Mouse (Mus musculus) frontal cortex, adult (tissue): Measurements from ENCODE around the gene Slc13a2.

Experiments
- ATAC-seq: cut with Nextera tagmentation; 2 replicates; pipeline ENCODE4 v1.9.2; 2017; ENCODE audit warnings: mild to moderate bottlenecking, moderate library complexity, mixed read lengths; ENCODE audit not compliant: low TSS enrichment

The Slc13a2 gene

GRCm38 (mm10) chr11:78354905-78355304 is 67.1 kb downstream of the Slc13a2 start:
- ATAC-seq, result no peak

- no peak for ATAC-seq
Measured at GRCm38 (mm10) chr11:78353081-78353480, 68.9 kb downstream of the Slc13a2 start.

DNA sequence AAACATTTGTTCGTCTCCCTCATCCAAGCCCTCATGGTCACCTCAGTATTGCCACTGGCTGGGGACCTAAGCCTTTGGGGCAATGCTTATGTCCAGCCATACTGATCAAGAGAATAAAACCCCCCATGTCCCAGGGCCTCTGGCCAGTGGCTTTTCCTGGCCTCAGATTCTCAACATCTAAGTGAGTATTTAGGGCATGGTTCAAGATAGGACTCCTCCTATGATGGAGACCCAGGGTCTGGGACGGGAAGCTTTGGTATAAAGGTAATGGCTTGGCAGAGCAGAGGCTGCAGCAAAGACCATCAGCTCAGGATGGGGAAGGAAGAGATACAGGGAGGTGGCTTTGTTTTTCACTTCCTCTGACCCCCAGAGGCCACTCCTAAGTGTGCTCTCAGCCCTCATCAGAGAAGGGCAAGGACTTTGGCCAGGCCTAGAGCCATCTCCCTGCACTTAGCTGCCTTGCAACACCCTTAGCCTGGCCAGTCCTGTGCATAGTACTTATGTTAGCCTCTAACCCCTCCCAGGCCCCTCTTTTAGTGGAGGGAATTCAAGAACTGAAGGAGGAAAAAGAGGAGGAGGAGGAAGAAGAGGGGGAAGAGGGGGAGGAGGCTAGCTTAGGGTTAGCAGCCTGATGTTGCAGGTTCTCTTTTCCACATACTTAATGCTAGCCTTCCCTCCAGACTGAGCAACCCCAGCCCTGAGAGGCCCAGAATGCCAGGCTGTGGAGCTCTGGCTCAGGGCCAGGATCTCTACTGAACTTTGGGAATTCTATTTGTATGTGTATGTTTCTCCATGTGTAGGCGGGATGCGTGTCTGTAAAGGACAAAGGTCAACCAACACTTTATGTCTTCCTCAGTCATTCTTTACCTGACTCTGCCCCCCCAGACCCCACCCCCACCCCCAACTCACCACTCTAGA is 72.3 kb downstream of the Slc13a2 start:
- ATAC-seq, result no peak

DNA sequence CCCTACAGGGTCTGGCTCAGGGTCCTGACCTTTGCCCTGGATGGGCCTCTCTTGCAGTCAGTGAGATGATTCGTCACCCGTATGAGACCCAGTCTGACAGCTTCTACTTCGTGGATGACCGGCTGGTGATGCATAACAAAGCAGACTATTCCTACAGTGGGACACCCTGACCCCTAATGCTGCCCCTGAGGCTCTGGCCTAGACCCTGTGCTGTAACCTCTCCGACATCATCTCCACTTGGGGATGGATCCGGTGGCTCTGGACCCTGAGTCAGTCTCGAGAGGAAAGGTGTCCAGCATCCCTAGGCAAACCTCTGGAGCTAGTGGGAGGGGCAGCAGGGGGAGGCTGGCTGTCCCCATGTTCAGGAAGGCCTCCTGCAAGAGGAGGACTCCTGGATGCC is 73.5 kb downstream of the Slc13a2 start:
- ATAC-seq, result no peak

DNA sequence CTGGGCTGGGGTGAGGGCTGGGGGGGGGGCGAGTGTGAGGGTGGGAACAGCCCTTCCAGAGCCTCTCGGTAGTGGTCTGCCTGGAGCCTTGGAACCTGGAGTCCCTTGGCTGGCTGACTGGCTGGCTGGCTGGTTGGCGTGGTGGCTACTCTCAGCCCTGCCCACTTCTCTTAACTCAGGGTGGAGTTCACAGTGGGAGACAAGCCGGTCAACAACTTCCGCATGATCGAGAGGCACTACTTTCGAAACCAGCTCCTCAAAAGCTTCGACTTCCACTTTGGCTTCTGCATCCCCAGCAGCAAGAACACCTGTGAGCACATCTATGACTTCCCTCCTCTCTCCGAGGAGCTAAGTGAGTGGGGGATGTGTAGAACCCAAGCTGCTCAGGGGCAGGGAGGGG is 74.1 kb downstream of the Slc13a2 start:
- ATAC-seq, result no peak
